Mouse (Mus musculus) ovary, adult 18-20 months (tissue): ENCODE results near the gene Sowahc.

Experiments used
- DNase-seq: peaks from one replicate; pipeline ENCODE4 v3.0.0; 2022; ENCODE audit warnings: low spot score, mixed read lengths

Sowahc gene

DNA sequence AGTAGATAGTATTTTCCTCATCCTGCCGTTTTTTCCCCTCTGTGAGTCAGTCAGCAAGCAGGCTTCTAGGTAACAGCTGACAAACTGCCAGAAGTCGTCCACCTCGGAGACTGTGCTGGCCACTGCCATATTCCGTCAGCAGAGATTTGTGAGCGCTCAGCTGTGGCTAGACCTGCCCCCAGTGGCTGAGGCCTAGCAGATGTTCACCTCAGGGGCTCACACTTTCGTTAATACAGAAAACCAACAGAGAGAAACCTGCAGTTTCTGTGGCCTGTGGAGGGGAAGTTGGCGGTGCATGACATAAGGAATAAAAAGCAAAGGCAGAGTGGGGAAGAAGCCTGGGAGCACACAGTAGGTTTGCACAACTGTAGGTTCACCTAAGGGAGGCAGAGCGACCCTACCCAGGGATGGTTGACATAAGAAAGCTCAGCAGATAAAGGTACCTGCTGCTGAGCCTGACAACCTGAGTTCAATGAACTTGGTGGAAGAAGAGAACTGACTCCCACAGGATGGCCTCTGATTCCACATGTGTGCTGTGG, 31.9 kb downstream of the Sowahc start:
- no peak for DNase-seq

DNA sequence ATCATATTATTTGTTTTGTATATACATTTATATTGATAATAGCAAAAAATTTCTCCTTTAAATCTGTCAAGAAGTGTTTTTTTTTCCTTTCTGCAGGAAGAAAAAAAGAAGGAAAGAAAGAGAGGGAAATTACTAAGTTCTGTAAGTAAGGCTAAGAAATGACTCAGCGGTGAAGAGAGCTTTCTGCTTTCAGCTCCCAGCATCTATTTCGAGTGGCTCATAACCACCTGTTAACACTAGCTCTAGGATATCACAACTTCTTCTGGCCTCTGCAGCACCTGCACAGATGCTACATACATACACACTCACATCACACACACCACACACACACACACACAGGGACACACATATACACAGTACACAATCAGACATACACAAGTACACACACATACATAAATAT, 34.8 kb downstream of the Sowahc start:
- DNase-seq: no peak

DNA sequence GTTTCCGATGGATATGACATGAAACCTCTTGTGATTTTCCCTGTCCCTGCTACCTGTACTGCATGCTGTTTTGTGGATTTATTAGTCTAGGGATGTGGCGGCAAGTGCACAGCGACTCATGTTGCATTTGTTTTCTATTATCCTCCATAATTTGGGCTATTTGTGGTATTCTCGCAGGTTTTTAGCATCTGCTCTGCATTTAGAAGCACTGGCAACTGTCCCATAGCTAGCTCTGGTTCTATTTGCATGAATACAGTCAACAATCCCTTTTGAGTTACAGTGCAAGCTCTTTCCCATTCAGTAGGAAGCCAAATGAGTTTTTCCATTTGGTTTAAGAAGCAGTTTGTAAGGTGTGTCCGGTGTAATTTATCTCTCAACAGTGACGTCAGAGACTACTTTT, 37.8 kb downstream of the Sowahc start:
- DNase-seq: no peak

DNA sequence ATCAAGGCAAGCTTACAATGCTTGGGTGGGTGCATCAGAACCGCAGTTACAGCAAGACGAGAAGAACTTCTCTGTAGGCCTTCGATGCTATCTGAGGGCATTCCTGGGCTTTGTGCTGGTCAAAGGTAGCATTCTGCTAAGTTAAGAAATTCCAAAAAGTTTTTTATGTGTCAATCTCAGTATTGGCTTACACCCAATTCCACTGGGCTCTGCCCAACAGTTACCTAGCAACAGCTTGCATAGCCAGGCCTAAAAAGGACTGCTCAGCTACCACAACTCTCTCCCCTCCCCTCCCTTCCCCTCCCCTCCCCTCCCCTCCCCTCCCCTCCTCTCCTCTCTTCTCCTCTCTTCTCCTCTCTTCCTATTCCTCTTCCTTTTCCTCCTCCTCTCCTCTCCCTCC, 39.9 kb downstream of the Sowahc start:
- no peak for DNase-seq

DNA sequence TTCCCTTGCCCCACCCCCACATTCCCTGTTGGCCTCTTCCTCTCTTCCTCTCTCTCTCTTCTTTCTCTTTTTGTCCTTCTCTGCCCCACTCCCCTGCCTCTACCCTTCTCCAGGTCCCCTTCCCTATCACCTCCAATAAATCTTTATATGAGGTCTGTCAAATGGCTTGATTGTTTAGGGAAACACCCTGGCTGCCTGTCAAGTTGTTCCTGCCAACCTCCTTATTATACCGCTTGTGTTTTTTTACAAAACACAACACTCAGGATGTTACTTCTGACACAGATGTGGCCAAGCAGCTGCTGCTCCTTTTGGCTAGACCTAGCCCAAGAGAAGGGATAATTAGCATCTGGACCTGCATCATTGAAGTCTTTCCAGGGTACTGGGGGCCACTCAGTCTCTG, 40.3 kb downstream of the Sowahc start:
- DNase-seq: no peak

DNA sequence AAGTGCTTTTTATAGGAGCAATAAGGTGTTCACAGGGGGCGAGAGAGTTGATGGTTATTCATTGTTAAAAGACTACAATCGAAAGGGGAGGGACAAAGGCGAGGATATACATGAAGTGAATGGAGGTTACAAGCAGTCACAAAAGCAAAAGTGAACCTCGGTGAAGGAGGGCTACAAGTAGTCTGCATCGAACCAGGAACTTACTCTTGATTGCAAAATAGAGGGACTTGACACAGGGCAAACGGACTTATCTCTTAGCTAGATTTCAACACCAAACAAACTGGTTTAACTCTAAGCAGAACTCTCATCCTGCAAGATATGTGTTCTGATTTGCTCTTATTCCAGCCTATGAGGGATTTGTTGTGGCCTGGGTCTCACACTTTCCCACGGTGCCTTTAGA, 41.2 kb downstream of the Sowahc start:
- DNase-seq: no peak

DNA sequence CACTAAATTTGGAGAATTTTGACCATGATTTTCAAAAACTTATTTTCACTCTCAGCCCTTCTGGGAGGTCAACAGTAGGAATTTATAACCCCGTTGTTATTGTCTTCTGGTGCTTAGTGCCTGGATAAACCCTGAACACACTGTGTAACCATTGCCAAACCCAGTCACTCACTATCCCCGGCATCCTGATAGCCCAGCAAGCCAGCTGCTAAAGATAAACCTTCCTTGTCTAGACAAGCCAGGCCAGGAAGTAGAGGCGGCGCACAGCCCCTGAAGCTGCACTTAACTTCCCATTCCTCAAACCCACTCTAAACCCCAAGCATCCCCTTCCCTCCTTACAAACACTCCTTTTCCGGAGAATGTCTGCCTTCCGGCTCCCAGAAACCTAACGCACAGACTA, 43.3 kb downstream of the Sowahc start:
- no peak for DNase-seq

DNA sequence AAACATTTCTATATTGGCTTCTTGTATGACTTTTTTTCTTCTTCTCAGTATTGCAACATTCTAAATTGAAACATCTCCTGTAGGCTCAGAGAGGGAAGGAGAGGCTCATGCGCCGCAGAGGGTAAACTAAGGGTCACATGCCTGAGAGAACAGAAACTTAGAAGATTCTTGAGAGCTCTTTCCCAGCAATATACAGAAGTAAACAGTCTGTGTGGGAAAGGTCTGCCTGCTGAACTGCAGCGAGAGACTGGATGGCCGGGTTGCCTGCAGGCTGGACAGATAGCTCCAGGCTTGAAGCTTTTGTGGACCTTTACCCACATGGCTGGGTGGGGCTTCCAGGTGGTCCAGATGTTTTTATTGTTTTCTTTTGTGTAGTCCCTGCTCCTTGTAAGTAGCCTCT, 43.9 kb downstream of the Sowahc start:
- DNase-seq: no peak

DNA sequence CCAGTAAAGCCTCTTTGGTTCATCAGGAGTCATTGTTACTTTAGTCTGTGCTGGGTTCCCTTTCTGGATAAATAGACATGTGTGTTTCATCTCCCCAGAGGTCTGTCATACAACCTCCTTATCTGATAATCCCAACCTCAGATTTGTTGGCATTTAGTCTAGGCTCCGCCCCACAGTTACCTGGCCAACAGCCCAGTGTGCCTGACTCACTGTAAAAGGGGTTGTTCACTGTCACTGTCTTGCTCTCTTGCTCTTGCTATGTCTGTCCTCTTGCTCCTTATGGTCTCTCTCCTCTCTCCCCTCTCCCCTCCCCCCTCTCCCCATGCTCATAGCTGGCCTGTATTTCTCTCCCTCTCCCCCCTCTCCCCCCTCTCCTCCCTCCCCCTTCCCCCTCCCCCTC, 44.3 kb downstream of the Sowahc start:
- DNase-seq: peak; percentile 20

DNA sequence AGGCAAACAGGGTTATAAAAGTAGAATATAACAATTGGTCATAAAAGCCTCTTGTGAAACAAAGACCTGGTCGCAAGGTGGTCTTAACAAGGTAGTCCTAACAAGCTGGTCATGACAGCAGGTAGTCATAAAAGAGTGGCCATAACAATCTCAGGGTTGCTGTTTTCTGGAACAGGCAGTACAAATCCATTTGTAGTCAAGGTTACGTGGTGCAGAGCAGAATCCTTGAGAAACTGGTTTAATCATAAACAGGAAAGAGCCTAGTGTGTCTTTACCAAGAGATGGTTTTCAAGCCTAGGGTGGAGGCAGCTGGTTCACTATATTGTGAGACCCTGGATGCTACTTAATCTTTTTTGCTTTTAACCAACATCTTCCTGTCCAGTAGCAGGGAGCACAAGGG, 45.5 kb downstream of the Sowahc start:
- DNase-seq: no peak

DNA sequence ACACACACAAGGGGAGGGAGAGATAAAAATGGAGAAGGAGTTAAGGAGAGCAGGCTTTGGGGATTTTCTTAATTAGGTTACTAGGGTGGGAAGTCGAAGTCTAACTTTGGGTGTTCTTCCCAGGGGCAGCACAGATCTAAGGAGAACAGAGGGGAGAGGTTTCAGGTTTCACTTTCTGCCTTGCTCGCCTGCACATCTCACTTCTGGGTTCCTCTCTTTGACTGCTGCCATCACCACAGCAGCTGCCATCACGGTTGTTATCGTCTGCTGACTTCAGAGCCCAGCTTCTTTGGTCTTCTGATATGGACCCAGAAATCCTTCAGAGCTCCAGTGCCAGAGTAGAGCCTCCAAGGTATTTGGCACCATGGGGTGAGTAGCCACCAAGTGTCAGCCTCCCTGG, 46.4 kb downstream of the Sowahc start:
- no peak for DNase-seq

DNA sequence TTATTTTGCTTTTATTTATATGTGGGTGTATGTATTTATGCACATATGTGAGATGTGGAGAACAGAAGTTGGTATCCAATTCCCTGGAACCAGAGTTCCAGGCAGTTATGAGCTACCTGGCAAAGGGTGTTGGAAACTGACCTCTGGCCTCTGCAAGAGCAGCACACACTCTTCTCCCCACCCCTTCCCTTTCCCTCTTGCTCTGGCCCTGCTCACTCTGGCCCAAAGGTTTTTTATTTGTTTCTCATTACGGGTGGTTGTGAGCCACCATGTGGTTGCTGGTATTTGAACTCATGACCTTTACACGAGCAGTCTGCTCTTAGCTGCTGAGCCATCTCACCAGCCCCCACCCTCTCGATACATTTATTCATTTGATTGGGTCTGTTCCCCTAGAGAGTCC, 47.0 kb downstream of the Sowahc start:
- no peak for DNase-seq

DNA sequence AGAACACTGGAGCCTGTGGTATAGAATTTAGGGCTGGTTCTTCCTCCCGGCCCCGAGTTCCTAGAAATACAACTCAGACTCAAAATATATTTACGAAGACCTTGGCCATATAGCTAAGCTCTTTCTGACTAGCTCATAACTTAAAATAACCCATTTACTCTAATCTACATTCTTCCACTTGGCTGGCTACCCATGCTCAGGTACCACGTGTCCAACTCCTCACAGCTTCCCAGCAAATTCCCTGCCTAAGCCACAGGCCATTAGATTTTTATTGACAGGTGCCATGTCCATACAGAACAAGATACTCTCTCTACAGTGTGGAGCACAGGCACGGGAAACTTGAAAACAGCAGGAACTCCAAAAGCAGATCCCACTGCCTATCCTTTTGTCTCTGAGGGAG, 54.0 kb downstream of the Sowahc start:
- DNase-seq: no peak
